Mouse (Mus musculus): ENCODE measurements around the gene Snai1. TPM values are rescaled to one million over a fixed set of nuclear protein-coding genes. Genes with fewer than 3 reads are reported as not detected.

The Snai1 gene
- total RNA-seq (2015; ENCODE audit: low replicate concordance) (not detected in 2 replicates), total RNA-seq (2017; ENCODE audit: low replicate concordance) (0.70 TPM in 1 of 2 replicates, not detected in the other)

GRCm38 (mm10) chr2:167537476-167538297 is at the start of gene Snai1:
Snai1 (plus strand) TSS chr2:167538195.
- peak; percentile 76 for ATAC-seq (replicated peaks; ENCODE audit: low FRiP score, poor library complexity, severe bottlenecking)

GRCm38 (mm10) chr2:167490813-167491525 is 47.0 kb upstream of the Snai1 start:
- no peak for ATAC-seq (replicated peaks; ENCODE audit: low FRiP score, poor library complexity, severe bottlenecking)

- ATAC-seq (replicated peaks; ENCODE audit: low FRiP score, poor library complexity, severe bottlenecking), result peak; percentile 65
These were observed 46.0 kb upstream of the Snai1 start, which contains the start of gene Rnf114 for GRCm38 (mm10) chr2:167491757-167492708. Rnf114 (plus strand) TSS chr2:167492645.

GRCm38 (mm10) chr2:167492713-167493636 is 45.0 kb upstream of the Snai1 start, which contains the start of gene Spata2:
Spata2 (minus strand) TSS chr2:167492887.
- ATAC-seq (replicated peaks; ENCODE audit: low FRiP score, poor library complexity, severe bottlenecking), result peak; percentile 88

- no peak for ATAC-seq (replicated peaks; ENCODE audit: low FRiP score, poor library complexity, severe bottlenecking)
These were observed 41.6 kb upstream of the Snai1 start for GRCm38 (mm10) chr2:167496437-167496836.

GRCm38 (mm10) chr2:167497272-167497671 is 40.7 kb upstream of the Snai1 start:
- peak; percentile 63 for ATAC-seq (replicated peaks; ENCODE audit: low FRiP score, poor library complexity, severe bottlenecking)

GRCm38 (mm10) chr2:167502554-167503252 is 35.3 kb upstream of the Snai1 start:
- ATAC-seq (replicated peaks; ENCODE audit: low FRiP score, poor library complexity, severe bottlenecking), result peak; percentile 58

- ATAC-seq (replicated peaks; ENCODE audit: low FRiP score, poor library complexity, severe bottlenecking), result peak; percentile 69
These were observed 34.6 kb upstream of the Snai1 start for GRCm38 (mm10) chr2:167503253-167503895.

GRCm38 (mm10) chr2:167503896-167504349 is 34.1 kb upstream of the Snai1 start:
- peak; percentile 50 for ATAC-seq (replicated peaks; ENCODE audit: low FRiP score, poor library complexity, severe bottlenecking)

GRCm38 (mm10) chr2:167505127-167505526 is 32.9 kb upstream of the Snai1 start:
- ATAC-seq (replicated peaks; ENCODE audit: low FRiP score, poor library complexity, severe bottlenecking), result peak; percentile 68

- ATAC-seq (replicated peaks; ENCODE audit: low FRiP score, poor library complexity, severe bottlenecking), result no peak
These were observed 31.3 kb upstream of the Snai1 start for GRCm38 (mm10) chr2:167506546-167507260.

GRCm38 (mm10) chr2:167507719-167508385 is 30.1 kb upstream of the Snai1 start:
- no peak for ATAC-seq (replicated peaks; ENCODE audit: low FRiP score, poor library complexity, severe bottlenecking)

- ATAC-seq (replicated peaks; ENCODE audit: low FRiP score, poor library complexity, severe bottlenecking), result no peak
These were observed 29.4 kb upstream of the Snai1 start for GRCm38 (mm10) chr2:167508569-167508968.

GRCm38 (mm10) chr2:167510485-167510884 is 27.5 kb upstream of the Snai1 start:
- ATAC-seq (replicated peaks; ENCODE audit: low FRiP score, poor library complexity, severe bottlenecking), result peak; percentile 72

- no peak for ATAC-seq (replicated peaks; ENCODE audit: low FRiP score, poor library complexity, severe bottlenecking)
These were observed 25.6 kb upstream of the Snai1 start for GRCm38 (mm10) chr2:167512365-167512764.

- ATAC-seq (replicated peaks; ENCODE audit: low FRiP score, poor library complexity, severe bottlenecking), result peak; percentile 50; the same call in 1 of the 2 replicates
These were observed 25.0 kb upstream of the Snai1 start for GRCm38 (mm10) chr2:167512970-167513369.
